11 mouse cellular contexts compared by ENCODE assay signal in the genomic region with DNA sequence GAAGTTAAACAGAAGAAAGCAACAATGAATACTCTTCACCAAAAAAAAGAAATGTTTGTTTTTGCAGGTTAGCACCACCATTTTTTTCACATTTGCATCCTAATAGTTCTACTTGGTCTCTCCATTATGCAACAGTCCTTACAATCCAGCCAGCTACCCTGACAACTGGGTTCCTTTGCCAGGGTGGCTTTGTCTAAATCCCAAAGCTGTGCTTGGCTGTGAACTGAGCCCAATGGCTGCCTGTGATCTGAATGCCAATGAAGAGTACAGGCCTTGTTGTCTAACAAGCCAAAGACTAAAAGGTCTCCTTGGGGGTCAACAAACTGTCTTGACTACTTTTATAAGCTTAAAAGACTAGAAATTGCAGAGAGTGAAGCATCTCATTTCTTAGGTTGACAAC.
DNase-seq lines count a peak whose midpoint lies in the region; ATAC-seq lines count a peak whose summit lies in the region.
"Had no signal": no experiment of that assay in that cellular context is flagged by ENCODE, and none has a peak within 500 bp of the region (broad histone marks: within the 10 kb centered on the region; RNA-seq: fewer than 3 reads in every experiment).

No protein-coding gene starts in this region.

- peak overlapping the region; percentile 50 for H3K27ac ChIP-seq in forebrain, embryonic 15.5 days (replicated peaks)
- H3K27ac ChIP-seq: liver, embryonic 14.5 days; stomach, embryonic 15.5 days had no signal

- H3K4me2 ChIP-seq in forebrain, embryonic 15.5 days (replicated peaks), result no peak overlapping the region
- H3K4me2 ChIP-seq: stomach, embryonic 15.5 days had no signal

- DNase-seq in brain, embryonic 18.5 days (ENCODE audit: low read depth, low spot score), result peak; percentile 64
- DNase-seq in layer of hippocampus, postnatal 10 days (ENCODE audit: low spot score in 2 of 2), result peak; percentile 61 to 66
- peak; percentile 36 for DNase-seq in neural tube, embryonic 10.5 days (ENCODE audit: extremely low spot score, low spot score)
- no peak for DNase-seq in ovary, adult 18-20 months (ENCODE audit: low spot score)
- no peak for DNase-seq in heart, postnatal 4 days
- DNase-seq in urinary bladder, postnatal 14 days (ENCODE audit: low spot score), result no peak

- peak; percentile 93 for ATAC-seq in forebrain, embryonic 15.5 days (replicated peaks)
- no peak for ATAC-seq in megakaryocyte progenitor cell, adult 5-6 weeks (replicated peaks; ENCODE audit: poor library complexity)

- no peaks in the 10 kb centered on the region for H3K9me3 ChIP-seq in forebrain, embryonic 15.5 days
- H3K9me3 ChIP-seq: stomach, embryonic 15.5 days had no signal

- peaks cover 30% of the 10 kb centered on the region for H3K4me1 ChIP-seq in forebrain, embryonic 15.5 days
- H3K4me1 ChIP-seq: stomach, embryonic 15.5 days had no signal

- H3K9ac ChIP-seq in forebrain, embryonic 15.5 days (replicated peaks), result no peak overlapping the region
- H3K9ac ChIP-seq: liver, embryonic 14.5 days; stomach, embryonic 15.5 days had no signal

- no peaks in the 10 kb centered on the region for H3K36me3 ChIP-seq in forebrain, embryonic 15.5 days
- H3K36me3 ChIP-seq: stomach, embryonic 15.5 days had no signal

- H3K27me3 ChIP-seq in forebrain, embryonic 15.5 days, result no peaks in the 10 kb centered on the region
- H3K27me3 ChIP-seq: stomach, embryonic 15.5 days had no signal

- no peak overlapping the region for H3K4me3 ChIP-seq in forebrain, embryonic 15.5 days
- H3K4me3 ChIP-seq: myocyte; stomach, embryonic 15.5 days had no signal

Comparison
In these comparisons a context has a peak if more than half of its experiments do, and no peak if none do; other contexts are left out.
1. DNase-seq: peak in brain, embryonic 18.5 days (single experiment), layer of hippocampus, postnatal 10 days (2 of 2) and neural tube, embryonic 10.5 days (single experiment); none in ovary, adult 18-20 months (single experiment), heart, postnatal 4 days (single experiment) and urinary bladder, postnatal 14 days (single experiment).